Mouse (Mus musculus): Measurements from ENCODE around the gene Afm. TPM values are rescaled to one million over a fixed set of nuclear protein-coding genes. Genes with fewer than 3 reads are reported as not detected.

Afm gene
- polyA plus RNA-seq, 1 experiment = not detected

DNA sequence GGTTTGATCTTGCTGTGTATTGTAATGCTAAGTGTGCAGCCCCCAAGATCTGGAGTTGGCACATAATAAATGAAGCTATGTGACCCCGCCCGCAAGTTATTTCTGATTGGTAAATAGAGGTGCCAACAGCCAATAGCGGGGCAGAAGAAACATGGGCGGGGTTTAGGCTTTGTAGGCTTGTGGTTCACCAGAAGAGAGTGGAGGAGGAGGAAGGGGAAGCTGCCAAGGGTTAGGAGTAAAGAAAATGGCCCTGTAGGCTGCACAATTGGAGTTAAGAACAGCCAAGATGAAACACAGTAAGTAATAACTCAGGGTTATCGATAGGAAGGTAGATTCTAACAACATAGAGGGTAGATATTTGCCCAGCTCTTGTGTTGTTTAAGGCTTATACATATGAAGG is 67.8 kb downstream of the Afm start:
- TF ChIP-seq POLR2A (IDR thresholded peaks at IDR 0.05; ENCODE audit: borderline replicate concordance, extremely low read depth, insufficient read depth, insufficient read length, poor library complexity, severe bottlenecking) = no peak
- no peak for TF ChIP-seq CTCF (IDR thresholded peaks at IDR 0.05; ENCODE audit: borderline replicate concordance, extremely low read depth, insufficient read depth, insufficient read length)
- peak; percentile 46 for DNase-seq (ENCODE audit: low read depth)

DNA sequence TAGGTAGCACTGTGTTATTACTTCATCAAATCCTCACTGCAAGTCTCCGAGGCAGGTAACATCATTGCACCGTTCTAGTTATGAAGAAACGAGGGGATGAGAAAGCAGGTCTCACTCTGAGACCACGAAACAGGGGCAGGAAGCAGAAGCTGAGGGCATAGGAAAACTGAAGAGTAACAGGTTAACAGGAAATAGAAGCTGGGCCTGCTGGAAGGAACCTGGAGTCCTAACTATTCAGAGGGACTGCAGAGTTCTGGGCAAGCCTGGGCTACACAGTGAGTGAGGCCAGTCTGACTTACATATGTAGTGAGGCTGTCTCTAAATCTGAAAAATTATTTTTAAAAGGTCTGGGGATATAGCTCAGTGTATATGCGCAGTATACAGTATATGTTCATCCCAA is 69.4 kb downstream of the Afm start:
- no peak for DNase-seq (ENCODE audit: low read depth)
- no peak for TF ChIP-seq CTCF (IDR thresholded peaks at IDR 0.05; ENCODE audit: borderline replicate concordance, extremely low read depth, insufficient read depth, insufficient read length)
- no peak for TF ChIP-seq POLR2A (IDR thresholded peaks at IDR 0.05; ENCODE audit: borderline replicate concordance, extremely low read depth, insufficient read depth, insufficient read length, poor library complexity, severe bottlenecking)

DNA sequence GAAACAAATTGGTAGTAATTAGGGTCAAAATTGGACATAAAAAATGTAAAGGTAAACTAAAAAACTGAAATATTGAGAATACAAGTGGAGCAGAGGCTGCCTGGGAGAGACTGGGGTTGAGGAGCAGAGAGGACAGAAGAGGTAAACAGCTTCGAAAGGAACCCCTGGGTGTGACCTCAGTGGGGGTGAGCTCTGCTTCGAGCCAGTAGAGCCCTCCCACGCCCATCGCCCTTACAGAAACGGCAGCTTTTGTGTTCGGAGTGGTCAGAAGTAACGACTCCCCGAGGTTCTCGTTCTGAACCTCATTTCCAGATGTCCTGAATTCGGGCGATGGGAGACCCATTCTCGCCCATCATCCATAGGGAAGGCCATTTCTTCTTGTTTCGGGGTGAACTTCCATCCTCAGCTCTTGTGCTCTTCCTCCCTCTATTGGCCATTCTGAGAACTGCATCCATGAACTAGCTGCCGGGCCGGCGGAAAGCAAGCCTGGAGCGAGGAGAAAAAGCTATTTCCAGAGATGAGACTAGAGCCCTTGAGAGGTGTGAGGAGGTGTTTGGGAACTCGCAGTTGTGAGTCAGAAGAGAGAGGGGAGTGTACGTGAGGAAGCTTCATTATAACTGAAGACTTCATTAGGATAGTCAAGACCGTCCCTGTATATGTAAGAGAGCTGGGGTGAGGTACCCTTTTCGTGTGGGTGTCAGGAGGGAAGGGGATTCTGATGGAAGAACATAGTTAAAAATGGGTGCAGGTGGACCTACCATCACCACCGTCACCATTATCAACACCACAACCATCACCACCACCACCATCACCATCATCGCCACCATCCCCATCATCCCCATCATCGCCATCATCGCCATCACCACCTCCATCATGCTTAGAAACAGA is 70.2 kb downstream of the Afm start:
- TF ChIP-seq POLR2A (IDR thresholded peaks at IDR 0.05; ENCODE audit: borderline replicate concordance, extremely low read depth, insufficient read depth, insufficient read length, poor library complexity, severe bottlenecking) (no peak), CTCF (IDR thresholded peaks at IDR 0.05; ENCODE audit: borderline replicate concordance, extremely low read depth, insufficient read depth, insufficient read length) (peak; percentile 93)

DNA sequence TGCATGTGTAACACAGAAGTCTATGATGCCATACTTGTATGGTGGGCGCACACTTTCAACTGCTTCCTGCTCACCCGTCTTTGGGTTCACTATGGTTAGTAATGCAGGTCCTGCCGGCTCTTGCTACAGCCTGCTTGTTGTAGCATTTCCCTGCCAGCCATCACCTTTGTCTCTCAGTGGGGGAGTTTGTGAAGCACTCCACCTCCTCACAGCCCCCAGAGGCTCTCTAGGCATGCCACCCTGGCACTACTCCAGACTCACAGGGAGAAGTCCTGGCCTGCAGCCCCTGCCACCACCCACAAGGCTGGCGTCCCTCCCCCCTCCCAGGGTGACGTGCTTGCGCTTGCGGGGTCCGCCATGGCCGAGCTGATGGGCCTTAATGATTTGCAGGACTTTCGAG is 71.9 kb downstream of the Afm start:
- no peak for TF ChIP-seq POLR2A (IDR thresholded peaks at IDR 0.05; ENCODE audit: borderline replicate concordance, extremely low read depth, insufficient read depth, insufficient read length, poor library complexity, severe bottlenecking)
- TF ChIP-seq CTCF (IDR thresholded peaks at IDR 0.05; ENCODE audit: borderline replicate concordance, extremely low read depth, insufficient read depth, insufficient read length) = no peak
- DNase-seq (ENCODE audit: low read depth) = peak; percentile 11

More for the DNA sequence above, 70.2 kb downstream of the Afm start:
- DNase-seq (ENCODE audit: low read depth) = peak; percentile 88

DNA sequence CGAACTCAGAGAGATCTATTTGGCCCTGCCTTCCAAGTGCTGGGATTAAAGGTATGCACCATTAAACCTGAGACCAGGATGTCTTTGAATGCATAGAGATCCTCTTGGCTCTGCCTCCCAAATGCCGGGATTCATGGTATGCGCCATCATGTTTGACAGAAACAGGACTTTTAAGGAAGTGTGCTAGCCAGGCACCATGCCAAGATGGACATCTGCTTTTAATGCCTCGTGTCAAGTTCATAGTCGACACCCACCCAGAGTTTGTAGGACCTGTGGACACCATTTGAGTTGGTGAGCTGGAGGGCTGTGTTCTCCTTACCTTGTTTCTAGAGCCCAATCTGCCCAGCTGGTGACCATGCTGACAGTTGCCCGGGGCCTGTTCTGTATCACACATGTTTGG is 73.2 kb downstream of the Afm start:
- no peak for DNase-seq (ENCODE audit: low read depth)
- TF ChIP-seq POLR2A (IDR thresholded peaks at IDR 0.05; ENCODE audit: borderline replicate concordance, extremely low read depth, insufficient read depth, insufficient read length, poor library complexity, severe bottlenecking) = no peak
- no peak for TF ChIP-seq CTCF (IDR thresholded peaks at IDR 0.05; ENCODE audit: borderline replicate concordance, extremely low read depth, insufficient read depth, insufficient read length)

GRCm38 (mm10) chr5:90594945-90595344 is 76.2 kb downstream of the Afm start:
- no peak for TF ChIP-seq POLR2A (IDR thresholded peaks at IDR 0.05; ENCODE audit: borderline replicate concordance, extremely low read depth, insufficient read depth, insufficient read length, poor library complexity, severe bottlenecking)
- no peak for TF ChIP-seq CTCF (IDR thresholded peaks at IDR 0.05; ENCODE audit: borderline replicate concordance, extremely low read depth, insufficient read depth, insufficient read length)
- DNase-seq (ENCODE audit: low read depth) = no peak

DNA sequence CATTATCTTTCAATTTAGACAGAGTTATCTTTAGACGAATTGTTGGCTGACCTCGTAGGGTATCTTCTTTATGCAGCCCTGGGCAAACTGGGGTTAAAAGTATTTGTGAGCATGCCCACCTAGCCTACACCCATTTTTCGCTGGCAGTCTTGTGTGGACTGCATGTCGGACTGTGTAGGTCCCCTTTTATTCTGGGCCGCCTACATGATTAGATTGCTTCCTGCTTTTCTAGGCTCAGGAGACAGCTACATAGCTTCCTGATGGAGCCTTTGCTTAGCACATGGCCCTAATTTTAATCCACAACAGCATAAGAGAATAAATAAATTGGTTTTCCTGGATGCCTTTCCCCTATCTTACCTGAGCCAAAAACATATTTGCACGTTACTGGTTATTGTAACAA is 77.4 kb downstream of the Afm start:
- no peak for TF ChIP-seq CTCF (IDR thresholded peaks at IDR 0.05; ENCODE audit: borderline replicate concordance, extremely low read depth, insufficient read depth, insufficient read length)
- TF ChIP-seq POLR2A (IDR thresholded peaks at IDR 0.05; ENCODE audit: borderline replicate concordance, extremely low read depth, insufficient read depth, insufficient read length, poor library complexity, severe bottlenecking) = no peak
- no peak for DNase-seq (ENCODE audit: low read depth)

GRCm38 (mm10) chr5:90601469-90601868 is 82.7 kb downstream of the Afm start:
- DNase-seq (ENCODE audit: low read depth) = peak; percentile 74
- TF ChIP-seq POLR2A (IDR thresholded peaks at IDR 0.05; ENCODE audit: borderline replicate concordance, extremely low read depth, insufficient read depth, insufficient read length, poor library complexity, severe bottlenecking) (no peak), CTCF (IDR thresholded peaks at IDR 0.05; ENCODE audit: borderline replicate concordance, extremely low read depth, insufficient read depth, insufficient read length) (peak; percentile 64; the same call in 1 of the 2 replicates)

Other genes with a start within 250 kb of the Afm start
- 57.6 and 70.6 TPM in 2 replicates for gene Ankrd17, start 152.4 kb upstream of the Afm start, polyA plus RNA-seq (2012; rRNA removed)
- 2.5 and 3.5 TPM in 2 replicates for gene Gm9958, start 151.7 kb upstream of the Afm start, polyA plus RNA-seq (2012; rRNA removed)
- gene Alb, start 58.0 kb upstream of the Afm start, polyA plus RNA-seq (2012; rRNA removed) = 0.43 and 1.8 TPM in 2 replicates
- gene Afp, start 28.2 kb upstream of the Afm start, polyA plus RNA-seq (2012; rRNA removed) = 5.9 and 12.3 TPM in 2 replicates
- 0.03 and 0.04 TPM in 2 replicates for gene 5830473C10Rik, start 42.2 kb downstream of the Afm start, polyA plus RNA-seq (2012; rRNA removed)
- gene Rassf6, start 121.7 kb downstream of the Afm start, polyA plus RNA-seq (2012; rRNA removed) = 0.79 and 1.1 TPM in 2 replicates
- gene Cxcl5, start 240.4 kb downstream of the Afm start, polyA plus RNA-seq (2012; rRNA removed) = 0.04 and 0.06 TPM in 2 replicates
- gene Ppbp, start 249.6 kb downstream of the Afm start, polyA plus RNA-seq (2012; rRNA removed) = 0.79 and 1.6 TPM in 2 replicates

Data from brain, embryonic 14.5 days (tissue).